Mouse (Mus musculus): ENCODE results near the gene Xpot. TPM values are rescaled to one million over a fixed set of nuclear protein-coding genes. Genes with fewer than 3 reads are reported as not detected.

Gene Xpot
- polyA plus RNA-seq, 1 experiment from 2014 or later, result 28.1 TPM

GRCm38 (mm10) chr10:121543577-121543976 is 82.6 kb downstream of the Xpot start:
- WGBS (ENCODE audit: insufficient replicate concordance), result 81% methylated on average over 6 of the region's 6 CpGs

GRCm38 (mm10) chr10:121542156-121542555 is 84.0 kb downstream of the Xpot start:
- WGBS (ENCODE audit: insufficient replicate concordance), result 67% methylated on average over 3 of the region's 3 CpGs
- H3K27me3 ChIP-seq, result no peaks in the 10 kb centered on the region
- ATAC-seq (ENCODE audit: insufficient read depth), result no peak

More at GRCm38 (mm10) chr10:121543577-121543976, 82.6 kb downstream of the Xpot start:
- ATAC-seq (ENCODE audit: insufficient read depth), result no peak
- Histone ChIP-seq H3K9ac (no peak overlapping the region), H3K9me3 (replicated peaks) (no peaks in the 10 kb centered on the region), H3K4me1 (replicated peaks) (no peaks in the 10 kb centered on the region), H3K27me3 (no peaks in the 10 kb centered on the region), H3K4me2 (no peak overlapping the region), H3K27ac (replicated peaks) (no peak overlapping the region), H3K4me3 (replicated peaks) (no peak overlapping the region), H3K36me3 (replicated peaks) (peaks cover 35% of the 10 kb centered on the region)

More at GRCm38 (mm10) chr10:121542156-121542555, 84.0 kb downstream of the Xpot start:
- no peak overlapping the region for H3K4me2 ChIP-seq
- no peak overlapping the region for H3K9ac ChIP-seq
- no peak overlapping the region for H3K4me3 ChIP-seq (replicated peaks)
- no peaks in the 10 kb centered on the region for H3K9me3 ChIP-seq (replicated peaks)
- H3K27ac ChIP-seq (replicated peaks), result no peak overlapping the region
- H3K36me3 ChIP-seq (replicated peaks), result peaks cover 21% of the 10 kb centered on the region
- no peaks in the 10 kb centered on the region; the same call in 1 of the 2 replicates for H3K4me1 ChIP-seq (replicated peaks)

Small RNA genes lying within 50 kb of the gene (microRNA-seq; reads per million reads assigned to microRNA genes)
- not detected for gene Gm24330

Other genes starting within 250 kb of the Xpot start
- 11.3 and 11.9 TPM in 2 replicates for gene Rassf3, start 150.0 kb downstream of the Xpot start, polyA plus RNA-seq (2015; fragmentation: Nextera tagmentation; extraction: Ambion mirVana)
- gene Tbk1, start 39.5 kb downstream of the Xpot start, polyA plus RNA-seq (2015; fragmentation: Nextera tagmentation; extraction: Ambion mirVana), result 19.7 TPM in 2 replicates
- gene D930020B18Rik, start 15.3 kb upstream of the Xpot start, polyA plus RNA-seq (2015; fragmentation: Nextera tagmentation; extraction: Ambion mirVana), result not detected in 2 replicates
- 1.2 and 1.6 TPM in 2 replicates for gene BC048403, start 113.6 kb upstream of the Xpot start, polyA plus RNA-seq (2015; fragmentation: Nextera tagmentation; extraction: Ambion mirVana)